13 mouse cellular contexts compared by ENCODE assay signal in genomic region chr9:120547026-120547668, GRCm38 (mm10). TPM values are rescaled to one million over a fixed set of nuclear protein-coding genes. Genes with fewer than 3 reads are reported as not detected.
DNase-seq lines count a peak whose midpoint lies in the region; ATAC-seq lines count a peak whose summit lies in the region.
"Had no signal": no experiment of that assay in that cellular context is flagged by ENCODE, and none has a peak within 500 bp of the region (broad histone marks: within the 10 kb centered on the region; RNA-seq: fewer than 3 reads in every experiment).

No protein-coding gene starts in this region.

- no peaks in the 10 kb centered on the region for H3K9me3 ChIP-seq in hindbrain, embryonic 15.5 days
- no peaks in the 10 kb centered on the region for H3K9me3 ChIP-seq in hindbrain, embryonic 11.5 days (ENCODE audit: control insufficient read depth, low read length)
- H3K9me3 ChIP-seq in embryonic facial prominence, embryonic 14.5 days (ENCODE audit: control insufficient read depth, low read length), result no peaks in the 10 kb centered on the region
- H3K9me3 ChIP-seq in limb, embryonic 13.5 days, result no peaks in the 10 kb centered on the region

- H3K27me3 ChIP-seq in hindbrain, embryonic 15.5 days, result no peaks in the 10 kb centered on the region
- H3K27me3 ChIP-seq in hindbrain, embryonic 11.5 days (ENCODE audit: control insufficient read depth, insufficient read depth, low read length), result no peaks in the 10 kb centered on the region
- H3K27me3 ChIP-seq in embryonic facial prominence, embryonic 14.5 days (replicated peaks; ENCODE audit: control insufficient read depth, insufficient read depth, low read length), result no peaks in the 10 kb centered on the region
- no peaks in the 10 kb centered on the region for H3K27me3 ChIP-seq in limb, embryonic 13.5 days

- 0 out of 2 replicates have a peak overlapping the region, but pooled peaks have one; percentile 2 for H3K4me2 ChIP-seq in hindbrain, embryonic 15.5 days
- no peak overlapping the region for H3K4me2 ChIP-seq in hindbrain, embryonic 11.5 days (replicated peaks; ENCODE audit: low read depth, low read length)
- peak overlapping the region; percentile 41 for H3K4me2 ChIP-seq in embryonic facial prominence, embryonic 14.5 days (ENCODE audit: low read depth, low read length)
- H3K4me2 ChIP-seq in limb, embryonic 13.5 days (replicated peaks), result peak overlapping the region; percentile 49

- H3K36me3 ChIP-seq in hindbrain, embryonic 15.5 days, result no peaks in the 10 kb centered on the region
- no peaks in the 10 kb centered on the region for H3K36me3 ChIP-seq in hindbrain, embryonic 11.5 days (ENCODE audit: control insufficient read depth, insufficient read depth, low read length)
- no peaks in the 10 kb centered on the region for H3K36me3 ChIP-seq in embryonic facial prominence, embryonic 14.5 days (ENCODE audit: control insufficient read depth, insufficient read depth, low read length)
- no peaks in the 10 kb centered on the region for H3K36me3 ChIP-seq in limb, embryonic 13.5 days

- ATAC-seq in hindbrain, embryonic 15.5 days (ENCODE audit: low FRiP score, low read depth), result no peak
- ATAC-seq in hindbrain, embryonic 11.5 days (ENCODE audit: low FRiP score), result no peak
- ATAC-seq in embryonic facial prominence, embryonic 14.5 days (ENCODE audit: low read depth), result peak; percentile 75
- ATAC-seq in limb, embryonic 13.5 days (ENCODE audit: low FRiP score, low read depth), result no peak
- peak; percentile 27; the same call in 1 of the 2 replicates for ATAC-seq in megakaryocyte-erythroid progenitor cell, adult 5-6 weeks (replicated peaks; ENCODE audit: low FRiP score, low TSS enrichment, poor library complexity, severe bottlenecking)

- no peak overlapping the region for H3K4me3 ChIP-seq in hindbrain, embryonic 15.5 days
- no peak overlapping the region for H3K4me3 ChIP-seq in hindbrain, embryonic 11.5 days (ENCODE audit: low read depth, low read length)
- H3K4me3 ChIP-seq in embryonic facial prominence, embryonic 14.5 days (ENCODE audit: low read depth, low read length), result 0 out of 2 replicates have a peak overlapping the region, but pooled peaks have one; percentile 11
- peak overlapping the region; percentile 14; the same call in 1 of the 2 replicates for H3K4me3 ChIP-seq in limb, embryonic 13.5 days

- 38% methylated on average over 16 of the region's 16 CpGs for WGBS in hindbrain, embryonic 15.5 days
- 32% methylated on average over 16 of the region's 16 CpGs for WGBS in hindbrain, embryonic 11.5 days
- WGBS in embryonic facial prominence, embryonic 14.5 days, result 14% methylated on average over 16 of the region's 16 CpGs
- WGBS in limb, embryonic 13.5 days, result 10% methylated on average over 16 of the region's 16 CpGs

- H3K9ac ChIP-seq in hindbrain, embryonic 15.5 days, result no peak overlapping the region
- H3K9ac ChIP-seq in hindbrain, embryonic 11.5 days (ENCODE audit: low read depth, low read length), result no peak overlapping the region
- peak overlapping the region; percentile 45 for H3K9ac ChIP-seq in embryonic facial prominence, embryonic 14.5 days (ENCODE audit: low read depth, low read length)
- H3K9ac ChIP-seq in limb, embryonic 13.5 days, result no peak overlapping the region

- 0 out of 2 replicates have a peak, but pooled peaks cover 4% of the 10 kb centered on the region for H3K4me1 ChIP-seq in hindbrain, embryonic 15.5 days (replicated peaks)
- no peaks in the 10 kb centered on the region for H3K4me1 ChIP-seq in hindbrain, embryonic 11.5 days (replicated peaks; ENCODE audit: control insufficient read depth, insufficient read depth, low read length)
- peaks cover 9% of the 10 kb centered on the region; the same call in 1 of the 2 replicates for H3K4me1 ChIP-seq in embryonic facial prominence, embryonic 14.5 days (ENCODE audit: control insufficient read depth, insufficient read depth, low read length)
- H3K4me1 ChIP-seq in limb, embryonic 13.5 days, result peaks cover 14% of the 10 kb centered on the region

- DNase-seq in hindbrain, embryonic 11.5 days (ENCODE audit: low spot score), result no peak
- DNase-seq in embryonic facial prominence, embryonic 14.5 days (ENCODE audit: low spot score), result peak; percentile 69
- DNase-seq in cerebellum, adult 11-12 months, result no peak
- DNase-seq in urinary bladder, postnatal 4 days (ENCODE audit: low spot score in 2 of 2), result no peak
- no peak for DNase-seq in frontal cortex, postnatal 36 days (ENCODE audit: low spot score in 2 of 2)
- DNase-seq: adrenal gland, adult 8-10 months; right cerebral cortex, postnatal 25 days; thymus, postnatal 25 days had no signal

- H3K27ac ChIP-seq in hindbrain, embryonic 15.5 days (replicated peaks), result no peak overlapping the region
- H3K27ac ChIP-seq in hindbrain, embryonic 11.5 days (ENCODE audit: low read depth, low read length), result no peak overlapping the region
- peak overlapping the region; percentile 23; the same call in 1 of the 2 replicates for H3K27ac ChIP-seq in embryonic facial prominence, embryonic 14.5 days (replicated peaks; ENCODE audit: low read depth, low read length)
- H3K27ac ChIP-seq in limb, embryonic 13.5 days, result no peak overlapping the region

RNA-seq across cellular contexts. Expression of gene Entpd3, which starts 7.5 kb away (rescaled TPM):
- polyA plus RNA-seq in hindbrain, embryonic 15.5 days (2015; fragmentation: Nextera tagmentation; extraction: Ambion mirVana), result 3.2 and 4.1 TPM in 2 replicates
- 0.47 and 0.51 TPM in 2 replicates for polyA plus RNA-seq in hindbrain, embryonic 11.5 days (2014; fragmentation: Nextera tagmentation; extraction: Ambion mirVana)
- 6.9 and 10.0 TPM in 2 replicates for polyA plus RNA-seq in embryonic facial prominence, embryonic 14.5 days (2014; fragmentation: Nextera tagmentation; extraction: Ambion mirVana)
- polyA plus RNA-seq in limb, embryonic 13.5 days (2015; fragmentation: Nextera tagmentation; extraction: Ambion mirVana), result 1.3 and 2.2 TPM in 2 replicates
- total RNA-seq in megakaryocyte-erythroid progenitor cell, adult 5-6 weeks (2014; fragmentation: Nextera tagmentation), result not detected in 2 replicates
- 0.27 TPM in 1 of 2 replicates, not detected in the other for total RNA-seq in megakaryocyte-erythroid progenitor cell, adult 5-6 weeks (2017)
- total RNA-seq: monocyte, adult 5-6 weeks had no signal
- polyA plus RNA-seq: heart, postnatal 0 days had no signal

RNA-seq across cellular contexts. Expression of gene Rpl14, which starts 24.1 kb away (rescaled TPM):
- polyA plus RNA-seq in hindbrain, embryonic 15.5 days (2015; fragmentation: Nextera tagmentation; extraction: Ambion mirVana), result 408 and 422 TPM in 2 replicates
- polyA plus RNA-seq in hindbrain, embryonic 11.5 days (2014; fragmentation: Nextera tagmentation; extraction: Ambion mirVana), result 822 and 883 TPM in 2 replicates
- polyA plus RNA-seq in embryonic facial prominence, embryonic 14.5 days (2014; fragmentation: Nextera tagmentation; extraction: Ambion mirVana), result 992 and 1,026 TPM in 2 replicates
- polyA plus RNA-seq in limb, embryonic 13.5 days (2015; fragmentation: Nextera tagmentation; extraction: Ambion mirVana), result 791 and 827 TPM in 2 replicates
- 2,590 and 2,648 TPM in 2 replicates for total RNA-seq in megakaryocyte-erythroid progenitor cell, adult 5-6 weeks (2014; fragmentation: Nextera tagmentation)
- total RNA-seq in megakaryocyte-erythroid progenitor cell, adult 5-6 weeks (2017), result 3,531 and 3,679 TPM in 2 replicates

RNA-seq across cellular contexts. Expression of gene Eif1b, which starts 55.1 kb away (rescaled TPM):
- polyA plus RNA-seq in hindbrain, embryonic 15.5 days (2015; fragmentation: Nextera tagmentation; extraction: Ambion mirVana), result 283 and 285 TPM in 2 replicates
- polyA plus RNA-seq in hindbrain, embryonic 11.5 days (2014; fragmentation: Nextera tagmentation; extraction: Ambion mirVana), result 274 and 279 TPM in 2 replicates
- 160 and 166 TPM in 2 replicates for polyA plus RNA-seq in embryonic facial prominence, embryonic 14.5 days (2014; fragmentation: Nextera tagmentation; extraction: Ambion mirVana)
- polyA plus RNA-seq in limb, embryonic 13.5 days (2015; fragmentation: Nextera tagmentation; extraction: Ambion mirVana), result 214 and 224 TPM in 2 replicates
- total RNA-seq in megakaryocyte-erythroid progenitor cell, adult 5-6 weeks (2014; fragmentation: Nextera tagmentation), result 55.4 and 85.9 TPM in 2 replicates
- 77.5 and 85.3 TPM in 2 replicates for total RNA-seq in megakaryocyte-erythroid progenitor cell, adult 5-6 weeks (2017)

Comparison
In these comparisons a context has a peak if more than half of its experiments do, and no peak if none do; other contexts are left out.
1. ATAC-seq: peak in embryonic facial prominence, embryonic 14.5 days (single experiment) and megakaryocyte-erythroid progenitor cell, adult 5-6 weeks (single experiment); none in hindbrain, embryonic 15.5 days (single experiment), hindbrain, embryonic 11.5 days (single experiment) and limb, embryonic 13.5 days (single experiment).
2. H3K4me3 ChIP-seq: peak in embryonic facial prominence, embryonic 14.5 days (single experiment) and limb, embryonic 13.5 days (single experiment); none in hindbrain, embryonic 15.5 days (single experiment) and hindbrain, embryonic 11.5 days (single experiment).